Mouse (Mus musculus) intestine, embryonic 15.5 days (tissue): ENCODE measurements at regions not wholly inside any gene's neighbourhood (a gene's known extent, or its start where the extent isn't known, plus 50 kb on each side); places are given as distances from the start of the nearest gene placed in this dataset.

Experiments
- ATAC-seq: fragments of 200-750 bp; cut with Nextera tagmentation; 2 replicates; pipeline ENCODE4 v1.8.0; 2017; ENCODE audit warnings: moderate TSS enrichment, moderate library complexity
- H3K27ac ChIP-seq: fragments of 300-500 bp; sonication (generic); 2 replicates; pipeline ENCODE4 v1.5.1; 2015; ENCODE audit warnings: mild to moderate bottlenecking, inconsistent platforms
- H3K27me3 ChIP-seq: fragments of 300-500 bp; sonication (generic); replicated peaks from 2 replicates; pipeline ENCODE4 v1.6.1; 2015; ENCODE audit warnings: inconsistent platforms
- H3K36me3 ChIP-seq: fragments of 300-500 bp; sonication (generic); 2 replicates; pipeline ENCODE4 v1.6.1; 2015; ENCODE audit warnings: inconsistent platforms
- H3K4me1 ChIP-seq: fragments of 300-500 bp; sonication (generic); replicated peaks from 2 replicates; pipeline ENCODE4 v1.6.1; 2015; ENCODE audit warnings: inconsistent platforms
- H3K4me2 ChIP-seq: fragments of 300-500 bp; sonication (generic); replicated peaks from 2 replicates; pipeline ENCODE4 v1.6.1; 2015; ENCODE audit warnings: mild to moderate bottlenecking, inconsistent platforms
- H3K4me3 ChIP-seq: fragments of 300-500 bp; sonication (generic); replicated peaks from 2 replicates; pipeline ENCODE4 v1.5.1; 2015; ENCODE audit warnings: inconsistent platforms
- H3K9ac ChIP-seq: fragments of 300-500 bp; sonication (generic); 2 replicates; pipeline ENCODE4 v1.6.1; 2015; ENCODE audit warnings: inconsistent platforms
- H3K9me3 ChIP-seq: fragments of 300-500 bp; sonication (generic); 2 replicates; pipeline ENCODE4 v1.6.1; 2016; ENCODE audit warnings: inconsistent platforms
- WGBS: fragments of 180-500 bp; shearing (Covaris S2); methylation state at CpG from one replicate; pipeline ENCODE4 v1.1.7; 2015; 5-methylcytosine and 5-hydroxymethylcytosine counted together

- H3K27ac ChIP-seq = no peak overlapping the region
- H3K36me3 ChIP-seq = no peaks in the 10 kb centered on the region
- H3K4me1 ChIP-seq = no peaks in the 10 kb centered on the region
- WGBS = 67% methylated on average over 4 of the region's 4 CpGs
- no peak for ATAC-seq
- no peak overlapping the region for H3K9ac ChIP-seq
- H3K4me2 ChIP-seq = no peak overlapping the region
- H3K27me3 ChIP-seq = no peaks in the 10 kb centered on the region
- no peaks in the 10 kb centered on the region for H3K9me3 ChIP-seq
- no peak overlapping the region for H3K4me3 ChIP-seq
Measured at GRCm38 (mm10) chr12:92353386-92354257, 504.7 kb upstream of the Sel1l start.

GRCm38 (mm10) chr12:92318241-92318640 is 469.3 kb upstream of the Sel1l start:
- WGBS = 63% methylated on average over 1 of the region's 1 CpGs
- Histone ChIP-seq H3K9ac (no peak overlapping the region), H3K36me3 (no peaks in the 10 kb centered on the region), H3K9me3 (no peaks in the 10 kb centered on the region), H3K4me1 (no peaks in the 10 kb centered on the region), H3K27me3 (no peaks in the 10 kb centered on the region), H3K4me2 (no peak overlapping the region), H3K4me3 (no peak overlapping the region), H3K27ac (no peak overlapping the region)
- no peak for ATAC-seq

DNA sequence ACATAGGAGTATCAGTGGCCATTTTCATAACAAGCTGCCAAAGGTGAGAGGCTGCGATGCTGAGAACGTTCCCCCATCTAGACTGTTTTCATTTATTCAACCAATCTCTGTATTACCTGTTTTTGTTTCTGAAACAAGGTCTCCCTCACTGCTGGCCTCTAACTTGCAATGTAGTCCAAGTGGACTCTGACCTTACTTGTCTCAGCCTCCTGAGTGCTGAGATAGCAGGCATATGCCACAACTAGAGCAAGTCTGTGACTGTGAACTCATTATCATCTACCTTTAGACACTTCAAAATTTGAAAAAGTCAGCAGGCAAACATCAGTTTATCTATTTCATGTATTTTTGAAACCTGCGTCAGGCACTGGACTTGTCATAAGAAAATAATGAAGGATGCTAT is 468.7 kb upstream of the Sel1l start:
- Histone ChIP-seq H3K4me1 (no peaks in the 10 kb centered on the region), H3K9me3 (no peaks in the 10 kb centered on the region), H3K27me3 (no peaks in the 10 kb centered on the region), H3K9ac (no peak overlapping the region), H3K36me3 (no peaks in the 10 kb centered on the region), H3K4me2 (no peak overlapping the region), H3K4me3 (no peak overlapping the region), H3K27ac (no peak overlapping the region)
- WGBS = 86% methylated on average over 3 of the region's 3 CpGs
- ATAC-seq = peak; percentile 67; the same call in 1 of the 2 replicates

GRCm38 (mm10) chr12:92316285-92316684 is 467.3 kb upstream of the Sel1l start:
- Histone ChIP-seq H3K4me1 (no peaks in the 10 kb centered on the region), H3K9ac (no peak overlapping the region), H3K4me3 (no peak overlapping the region), H3K9me3 (no peaks in the 10 kb centered on the region), H3K27me3 (no peaks in the 10 kb centered on the region), H3K27ac (no peak overlapping the region), H3K36me3 (no peaks in the 10 kb centered on the region), H3K4me2 (no peak overlapping the region)
- ATAC-seq = peak; percentile 62; the same call in 1 of the 2 replicates

GRCm38 (mm10) chr12:92315820-92316219 is 466.9 kb upstream of the Sel1l start:
- Histone ChIP-seq H3K36me3 (no peaks in the 10 kb centered on the region), H3K4me1 (no peaks in the 10 kb centered on the region), H3K9me3 (no peaks in the 10 kb centered on the region), H3K27ac (no peak overlapping the region), H3K27me3 (no peaks in the 10 kb centered on the region), H3K4me2 (no peak overlapping the region), H3K4me3 (no peak overlapping the region), H3K9ac (no peak overlapping the region)
- WGBS = 48% methylated on average over 2 of the region's 2 CpGs
- peak; percentile 87 for ATAC-seq

DNA sequence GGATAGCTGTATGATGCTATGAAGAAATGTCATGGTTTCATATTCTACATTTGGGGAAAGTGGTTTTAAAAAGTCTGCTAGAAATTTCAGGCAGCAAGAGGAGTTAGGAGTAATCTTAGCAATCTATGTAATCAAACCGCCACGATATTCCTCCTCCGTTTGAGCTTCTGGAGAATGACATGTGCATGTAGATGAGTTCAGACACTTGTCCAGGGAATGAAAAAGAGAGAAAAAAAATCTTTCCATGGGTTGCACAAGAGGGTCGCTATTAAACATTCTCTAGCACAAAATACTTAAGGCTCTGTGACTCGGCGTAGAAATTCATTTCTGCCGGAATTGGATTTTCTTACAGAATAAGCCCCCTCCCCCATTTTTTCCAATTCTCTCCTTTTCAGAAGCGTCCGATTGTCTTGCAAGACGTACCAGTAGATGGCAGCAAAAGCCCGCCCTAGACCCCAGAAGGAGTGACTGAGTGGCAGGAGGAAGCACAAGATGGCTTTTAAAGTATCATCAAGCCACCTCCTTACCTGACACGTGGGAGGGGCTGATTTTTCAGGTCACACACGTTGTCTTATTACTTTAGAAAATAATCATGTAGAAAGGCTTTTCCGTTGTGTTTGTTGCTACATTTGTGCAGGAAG is 454.1 kb upstream of the Sel1l start:
- Histone ChIP-seq H3K4me3 (no peak overlapping the region), H3K27ac (no peak overlapping the region), H3K36me3 (no peaks in the 10 kb centered on the region), H3K27me3 (no peaks in the 10 kb centered on the region), H3K9me3 (no peaks in the 10 kb centered on the region), H3K9ac (no peak overlapping the region), H3K4me2 (no peak overlapping the region), H3K4me1 (no peaks in the 10 kb centered on the region)
- peak; percentile 79 for ATAC-seq
- WGBS = 25% methylated on average over 14 of the region's 14 CpGs

DNA sequence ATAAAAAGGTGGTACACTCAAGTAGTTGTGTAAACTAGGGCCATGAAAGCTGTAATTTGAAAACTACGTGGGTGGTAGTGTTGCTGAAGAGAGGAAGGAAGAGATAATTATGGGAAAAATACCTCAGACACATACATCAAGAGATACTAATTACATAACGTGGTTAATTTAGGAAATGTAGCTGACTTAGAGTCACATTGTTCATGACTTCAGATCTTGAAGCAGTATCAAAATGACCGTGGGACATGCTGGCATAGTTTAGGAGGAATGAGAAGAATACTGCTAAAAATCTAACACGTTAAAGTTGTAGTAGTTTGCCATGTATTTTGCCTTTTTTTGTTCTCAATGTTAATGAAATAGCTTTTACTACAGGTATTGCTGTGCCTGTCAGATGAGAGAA is 445.9 kb upstream of the Sel1l start:
- no peak for ATAC-seq
- 72% methylated on average over 4 of the region's 4 CpGs for WGBS

GRCm38 (mm10) chr12:92293341-92293720 is 444.4 kb upstream of the Sel1l start:
- no peak overlapping the region for H3K27ac ChIP-seq
- no peak for ATAC-seq
- H3K4me1 ChIP-seq = no peaks in the 10 kb centered on the region
- no peak overlapping the region for H3K9ac ChIP-seq
- H3K27me3 ChIP-seq = no peaks in the 10 kb centered on the region
- no peaks in the 10 kb centered on the region for H3K36me3 ChIP-seq
- H3K9me3 ChIP-seq = no peaks in the 10 kb centered on the region
- H3K4me2 ChIP-seq = no peak overlapping the region
- no peak overlapping the region for H3K4me3 ChIP-seq

More for the DNA sequence above, 445.9 kb upstream of the Sel1l start:
- Histone ChIP-seq H3K27ac (no peak overlapping the region), H3K27me3 (no peaks in the 10 kb centered on the region), H3K4me3 (no peak overlapping the region), H3K9me3 (no peaks in the 10 kb centered on the region), H3K4me1 (no peaks in the 10 kb centered on the region), H3K36me3 (no peaks in the 10 kb centered on the region), H3K4me2 (no peak overlapping the region), H3K9ac (no peak overlapping the region)

- H3K27me3 ChIP-seq = no peaks in the 10 kb centered on the region
- WGBS = 55% methylated on average over 11 of the region's 11 CpGs
- no peak overlapping the region for H3K27ac ChIP-seq
- ATAC-seq = peak; percentile 56
- H3K9me3 ChIP-seq = no peaks in the 10 kb centered on the region
- H3K4me1 ChIP-seq = no peaks in the 10 kb centered on the region
- no peak overlapping the region for H3K4me3 ChIP-seq
- H3K4me2 ChIP-seq = no peak overlapping the region
- H3K9ac ChIP-seq = no peak overlapping the region
- H3K36me3 ChIP-seq = no peaks in the 10 kb centered on the region
Measured at GRCm38 (mm10) chr12:92292460-92293340, 443.7 kb upstream of the Sel1l start.

DNA sequence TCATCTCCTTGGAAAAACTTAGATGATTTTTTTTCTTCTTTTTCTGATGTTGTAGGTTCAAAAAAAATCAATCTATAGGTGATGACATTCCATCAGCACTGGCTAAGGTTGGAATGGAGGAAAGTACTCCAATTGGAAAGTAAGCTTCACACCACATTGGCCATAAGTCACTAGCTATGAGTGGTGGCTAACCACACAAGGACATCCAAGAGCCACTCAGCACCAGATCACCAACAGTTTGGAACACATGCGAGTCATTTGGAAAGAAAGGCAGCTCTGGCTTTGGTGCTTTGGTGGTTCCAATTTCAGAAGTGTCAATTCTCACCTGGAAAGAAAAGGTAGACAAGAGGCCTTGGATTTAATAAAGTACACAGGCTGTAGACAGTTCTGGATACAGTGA is 442.5 kb upstream of the Sel1l start:
- ATAC-seq = no peak
- H3K27me3 ChIP-seq = no peaks in the 10 kb centered on the region
- H3K27ac ChIP-seq = no peak overlapping the region
- 88% methylated on average over 1 of the region's 1 CpGs for WGBS
- H3K9me3 ChIP-seq = no peaks in the 10 kb centered on the region
- H3K9ac ChIP-seq = no peak overlapping the region
- H3K4me3 ChIP-seq = no peak overlapping the region
- H3K36me3 ChIP-seq = no peaks in the 10 kb centered on the region
- no peaks in the 10 kb centered on the region for H3K4me1 ChIP-seq
- no peak overlapping the region for H3K4me2 ChIP-seq

- Histone ChIP-seq H3K27ac (no peak overlapping the region), H3K36me3 (no peaks in the 10 kb centered on the region), H3K4me3 (no peak overlapping the region), H3K9ac (no peak overlapping the region), H3K9me3 (no peaks in the 10 kb centered on the region), H3K4me1 (no peaks in the 10 kb centered on the region), H3K27me3 (no peaks in the 10 kb centered on the region), H3K4me2 (no peak overlapping the region)
- ATAC-seq = no peak
- 92% methylated on average over 5 of the region's 5 CpGs for WGBS
Measured at GRCm38 (mm10) chr12:92285511-92285910, 436.6 kb upstream of the Sel1l start.

DNA sequence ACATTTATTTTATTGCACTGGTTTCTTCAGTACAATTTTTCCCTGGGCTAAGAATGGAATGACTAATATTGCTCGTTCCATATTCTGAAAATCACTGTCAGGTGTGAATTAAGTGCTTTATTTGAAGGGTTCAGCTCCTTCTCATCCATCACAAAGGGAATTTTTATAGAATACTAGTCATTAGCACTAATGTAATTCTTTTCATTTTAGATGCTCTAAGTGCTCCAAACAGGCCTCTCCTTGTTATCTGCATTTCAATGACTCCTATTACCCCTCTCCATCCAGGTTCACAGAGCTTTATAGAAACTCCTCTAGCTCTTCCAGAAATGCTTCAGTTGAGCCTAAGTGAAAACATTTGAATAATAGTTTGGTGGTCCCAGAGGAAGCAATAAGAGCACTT is 431.5 kb upstream of the Sel1l start:
- Histone ChIP-seq H3K27ac (no peak overlapping the region), H3K9ac (no peak overlapping the region), H3K4me1 (no peaks in the 10 kb centered on the region), H3K9me3 (no peaks in the 10 kb centered on the region), H3K4me3 (no peak overlapping the region), H3K4me2 (no peak overlapping the region), H3K27me3 (no peaks in the 10 kb centered on the region), H3K36me3 (no peaks in the 10 kb centered on the region)
- 73% methylated on average over 1 of the region's 1 CpGs for WGBS
- ATAC-seq = no peak
